Mouse (Mus musculus): ENCODE results near the gene Hmgcs2. TPM values are rescaled to one million over a fixed set of nuclear protein-coding genes. Genes with fewer than 3 reads are reported as not detected.
A peak's percentile ranks its signal among the peaks of the same experiment; 100 is the strongest.

The Hmgcs2 gene
- polyA plus RNA-seq (2015; fragmentation: Nextera tagmentation; extraction: Ambion mirVana) = 149 and 177 TPM in 2 replicates

DNA sequence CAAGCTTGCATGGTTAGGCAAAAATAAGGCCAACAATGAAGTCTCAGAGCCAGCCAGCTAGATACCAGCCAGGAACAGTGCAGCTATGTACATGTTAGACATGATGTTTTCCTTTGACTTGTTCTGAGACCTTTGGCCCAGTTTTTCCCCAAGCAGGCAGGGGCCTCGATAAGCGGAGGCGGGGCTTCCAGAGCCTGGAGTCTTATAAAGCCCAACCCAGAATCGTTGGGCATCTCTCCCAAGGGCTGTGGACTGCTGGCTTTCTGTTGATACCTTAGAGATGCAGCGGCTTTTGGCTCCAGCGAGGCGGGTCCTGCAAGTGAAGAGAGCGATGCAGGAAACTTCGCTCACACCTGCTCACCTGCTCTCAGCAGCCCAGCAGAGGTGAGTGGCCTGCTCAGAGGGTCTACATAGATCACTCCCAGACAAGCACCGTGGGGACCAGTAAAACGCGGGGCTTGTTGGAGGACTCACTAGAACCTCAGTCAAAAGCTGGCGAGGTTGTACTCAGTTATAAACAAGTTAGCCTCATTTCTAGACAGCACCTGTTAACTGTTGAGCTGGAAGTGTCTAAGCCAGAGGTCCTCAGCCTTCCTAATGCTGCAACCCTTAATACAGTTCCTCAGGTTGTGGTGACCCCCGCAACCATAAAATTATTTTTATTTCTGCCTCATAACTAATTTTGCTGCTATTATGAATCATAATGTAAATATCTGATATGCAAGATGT is at the start of gene Hmgcs2:
Hmgcs2 (plus strand) TSS at position 232 of the 729 bp plus-strand sequence.
- Histone ChIP-seq H3K9ac (peak within 1 kb of the TSS; percentile 29), H3K36me3 (no peaks in the 10 kb centered on the region), H3K4me1 (replicated peaks) (peaks cover 6% of the 10 kb centered on the region), H3K4me2 (replicated peaks) (peak within 1 kb of the TSS; percentile 49), H3K27me3 (replicated peaks) (no peaks in the 10 kb centered on the region), H3K4me3 (replicated peaks) (peak within 1 kb of the TSS; percentile 35), H3K9me3 (no peaks in the 10 kb centered on the region), H3K27ac (peak within 1 kb of the TSS; percentile 78)
- 43% methylated on average over 14 of the region's 14 CpGs for WGBS
- ATAC-seq = peak; percentile 84

- Histone ChIP-seq H3K36me3 (no peaks in the 10 kb centered on the region), H3K9ac (no peak overlapping the region), H3K9me3 (no peaks in the 10 kb centered on the region), H3K27ac (no peak overlapping the region), H3K27me3 (replicated peaks) (no peaks in the 10 kb centered on the region), H3K4me1 (replicated peaks) (no peaks in the 10 kb centered on the region), H3K4me3 (replicated peaks) (no peak overlapping the region), H3K4me2 (replicated peaks) (no peak overlapping the region)
- no peak for ATAC-seq
Observed at GRCm38 (mm10) chr3:98233504-98233903, 46.7 kb upstream of the Hmgcs2 start.

- Histone ChIP-seq H3K36me3 (no peaks in the 10 kb centered on the region), H3K27me3 (replicated peaks) (no peaks in the 10 kb centered on the region), H3K9me3 (no peaks in the 10 kb centered on the region), H3K27ac (no peak overlapping the region), H3K4me1 (replicated peaks) (no peaks in the 10 kb centered on the region), H3K4me2 (replicated peaks) (no peak overlapping the region), H3K4me3 (replicated peaks) (no peak overlapping the region), H3K9ac (no peak overlapping the region)
- 68% methylated on average over 6 of the region's 6 CpGs for WGBS
- peak; percentile 61 for ATAC-seq
Observed at GRCm38 (mm10) chr3:98236266-98236665, 44.0 kb upstream of the Hmgcs2 start.

DNA sequence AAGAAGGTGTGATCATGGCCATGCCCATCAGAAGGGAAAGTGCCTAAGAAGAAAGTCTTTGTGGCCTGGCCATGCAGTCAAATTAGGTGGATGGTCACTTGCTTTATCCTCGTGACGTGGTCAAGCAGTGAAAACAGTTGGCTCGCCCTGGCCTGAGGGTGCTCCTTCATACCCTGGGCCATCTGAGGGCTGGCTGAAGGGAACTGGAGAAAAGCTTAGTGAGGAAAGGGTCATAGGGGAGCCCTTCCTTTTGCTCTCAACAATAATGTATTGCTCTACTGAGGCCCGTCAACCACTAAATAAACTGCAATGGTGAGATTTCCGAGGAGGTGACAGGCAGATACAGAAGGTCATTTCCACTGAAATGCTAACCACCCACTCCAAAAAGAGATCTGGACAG is 43.0 kb upstream of the Hmgcs2 start:
- WGBS = 62% methylated on average over 5 of the region's 5 CpGs
- no peaks in the 10 kb centered on the region for H3K9me3 ChIP-seq
- no peak overlapping the region for H3K4me2 ChIP-seq (replicated peaks)
- H3K27me3 ChIP-seq (replicated peaks) = no peaks in the 10 kb centered on the region
- no peak overlapping the region for H3K4me3 ChIP-seq (replicated peaks)
- no peaks in the 10 kb centered on the region for H3K4me1 ChIP-seq (replicated peaks)
- ATAC-seq = no peak
- H3K27ac ChIP-seq = no peak overlapping the region
- no peaks in the 10 kb centered on the region for H3K36me3 ChIP-seq
- no peak overlapping the region for H3K9ac ChIP-seq

DNA sequence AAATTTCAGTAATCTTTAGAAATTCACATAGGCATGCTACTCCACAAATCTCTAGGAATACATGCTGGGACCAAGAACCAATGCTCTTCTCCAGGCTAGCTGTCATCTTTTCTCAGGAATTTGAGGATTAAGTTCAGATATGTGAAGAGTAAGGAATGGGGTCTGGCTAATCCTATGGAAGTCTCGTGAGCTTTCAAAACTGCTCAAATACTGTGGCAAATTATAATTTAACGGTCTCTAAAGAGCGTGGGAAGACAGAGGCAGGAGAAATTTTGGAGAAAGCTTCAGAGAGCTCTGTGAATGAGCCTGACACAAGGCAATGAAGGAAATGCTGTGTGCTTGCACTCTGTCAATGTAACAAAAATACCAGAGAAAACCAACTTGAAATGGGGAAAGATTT is 42.1 kb upstream of the Hmgcs2 start:
- H3K27ac ChIP-seq = no peak overlapping the region
- WGBS = 84% methylated on average over 3 of the region's 3 CpGs
- H3K4me1 ChIP-seq (replicated peaks) = 0 out of 2 replicates have a peak, but pooled peaks cover 4% of the 10 kb centered on the region
- ATAC-seq = no peak
- no peak overlapping the region for H3K9ac ChIP-seq
- no peak overlapping the region for H3K4me2 ChIP-seq (replicated peaks)
- no peaks in the 10 kb centered on the region for H3K36me3 ChIP-seq
- no peaks in the 10 kb centered on the region for H3K9me3 ChIP-seq
- H3K4me3 ChIP-seq (replicated peaks) = no peak overlapping the region
- H3K27me3 ChIP-seq (replicated peaks) = no peaks in the 10 kb centered on the region

DNA sequence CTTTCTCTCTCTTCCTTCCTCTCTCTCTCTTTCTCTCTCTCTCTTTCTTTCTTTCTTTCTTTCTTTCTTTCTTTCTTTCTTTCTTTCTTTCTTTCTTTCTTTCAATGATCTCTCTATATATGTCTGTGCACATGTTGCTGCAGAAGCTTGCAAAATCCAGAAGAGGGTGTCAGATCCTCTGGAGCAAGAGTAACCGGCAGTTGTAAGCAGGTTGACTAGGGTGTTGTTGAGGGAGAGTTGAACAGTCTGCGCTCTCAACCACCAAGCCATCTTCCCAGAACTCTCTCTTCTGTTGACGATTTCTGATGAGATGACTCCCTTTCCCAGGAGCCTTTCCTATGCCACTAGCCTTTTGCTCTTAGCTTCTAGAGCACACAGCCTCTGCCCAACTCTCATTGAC is 38.2 kb upstream of the Hmgcs2 start:
- no peaks in the 10 kb centered on the region for H3K36me3 ChIP-seq
- H3K4me2 ChIP-seq (replicated peaks) = no peak overlapping the region
- peak overlapping the region; percentile 33; the same call in 1 of the 2 replicates for H3K27ac ChIP-seq
- H3K9ac ChIP-seq = no peak overlapping the region
- no peaks in the 10 kb centered on the region for H3K9me3 ChIP-seq
- H3K27me3 ChIP-seq (replicated peaks) = no peaks in the 10 kb centered on the region
- ATAC-seq = no peak
- WGBS = 63% methylated on average over 3 of the region's 3 CpGs
- H3K4me1 ChIP-seq (replicated peaks) = 0 out of 2 replicates have a peak, but pooled peaks cover 9% of the 10 kb centered on the region
- H3K4me3 ChIP-seq (replicated peaks) = no peak overlapping the region

- Histone ChIP-seq H3K27me3 (replicated peaks) (no peaks in the 10 kb centered on the region), H3K27ac (peak overlapping the region; percentile 33; the same call in 1 of the 2 replicates), H3K9ac (no peak overlapping the region), H3K4me2 (replicated peaks) (no peak overlapping the region), H3K4me3 (replicated peaks) (no peak overlapping the region), H3K4me1 (replicated peaks) (0 out of 2 replicates have a peak, but pooled peaks cover 9% of the 10 kb centered on the region), H3K36me3 (no peaks in the 10 kb centered on the region), H3K9me3 (no peaks in the 10 kb centered on the region)
- WGBS = 42% methylated on average over 8 of the region's 8 CpGs
- ATAC-seq = peak; percentile 71
Observed at GRCm38 (mm10) chr3:98242458-98243037, 37.7 kb upstream of the Hmgcs2 start.

DNA sequence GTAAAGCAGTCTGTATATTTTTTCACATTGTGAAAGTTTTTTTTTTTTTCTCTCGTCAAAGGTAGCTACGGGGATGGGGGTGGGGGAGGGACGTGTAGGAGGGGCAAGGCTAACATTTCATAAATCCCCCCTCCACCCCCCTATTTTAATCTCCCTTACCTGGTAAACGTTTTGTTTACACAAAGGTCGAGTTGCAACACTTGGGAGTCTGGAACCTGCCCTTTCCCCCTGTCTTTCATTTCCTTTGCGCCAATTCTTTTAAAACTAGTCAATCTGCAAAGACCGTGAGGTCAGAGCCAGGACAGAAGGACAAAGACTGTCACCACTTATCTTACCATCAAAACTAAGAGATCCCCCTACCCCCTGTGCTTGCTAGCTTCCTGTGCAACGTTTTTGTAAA is 34.3 kb upstream of the Hmgcs2 start:
- no peaks in the 10 kb centered on the region for H3K9me3 ChIP-seq
- H3K27me3 ChIP-seq (replicated peaks) = no peaks in the 10 kb centered on the region
- 19% methylated on average over 8 of the region's 8 CpGs for WGBS
- H3K36me3 ChIP-seq = no peaks in the 10 kb centered on the region
- H3K4me2 ChIP-seq (replicated peaks) = peak overlapping the region; percentile 34
- H3K9ac ChIP-seq = no peak overlapping the region
- H3K4me3 ChIP-seq (replicated peaks) = no peak overlapping the region
- H3K4me1 ChIP-seq (replicated peaks) = 0 out of 2 replicates have a peak, but pooled peaks cover 9% of the 10 kb centered on the region
- ATAC-seq = 0 out of 2 replicates have a peak, but pooled peaks have one; percentile 14
- peak overlapping the region; percentile 74 for H3K27ac ChIP-seq

DNA sequence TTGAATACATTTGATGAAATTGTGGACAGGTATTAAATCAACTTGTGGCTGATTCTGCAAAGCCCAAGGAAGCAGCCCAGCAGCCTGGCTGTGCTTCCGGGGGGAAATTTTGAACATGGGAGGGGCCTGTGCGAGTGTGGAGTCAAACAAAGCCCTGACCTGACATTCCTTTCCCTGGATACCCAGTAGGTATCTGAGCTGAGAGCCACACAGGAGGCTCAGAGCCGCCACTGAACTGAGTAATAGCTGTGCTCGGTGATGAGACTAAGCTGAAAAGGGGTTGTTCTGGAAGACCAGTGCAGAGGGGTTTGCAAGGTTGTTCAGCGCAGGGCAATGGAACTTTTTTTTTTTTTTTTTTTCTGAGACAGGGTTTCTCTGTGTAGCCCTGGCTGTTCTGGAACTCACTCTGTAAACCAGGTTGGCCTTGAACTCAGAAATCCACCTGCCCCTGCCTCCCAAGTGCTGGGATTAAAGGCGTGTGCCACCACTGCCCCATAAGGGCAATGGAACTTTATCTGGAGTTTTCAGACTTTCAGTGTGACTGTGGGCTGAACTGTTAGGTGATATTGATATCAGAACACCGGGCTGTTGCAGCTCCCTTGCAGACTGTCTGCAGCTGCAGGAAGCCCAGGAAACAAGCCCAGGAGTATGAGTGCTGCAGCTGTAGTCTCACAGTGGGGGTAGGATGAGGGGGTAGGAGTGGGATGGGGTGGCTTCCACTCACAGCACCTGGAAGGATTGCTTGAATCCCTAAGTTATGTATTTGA is 33.1 kb upstream of the Hmgcs2 start:
- no peaks in the 10 kb centered on the region for H3K36me3 ChIP-seq

GRCm38 (mm10) chr3:98249378-98249777 is 30.9 kb upstream of the Hmgcs2 start:
- H3K4me3 ChIP-seq (replicated peaks) = no peak overlapping the region
- no peaks in the 10 kb centered on the region for H3K27me3 ChIP-seq (replicated peaks)
- no peak overlapping the region for H3K4me2 ChIP-seq (replicated peaks)
- no peak overlapping the region for H3K27ac ChIP-seq
- no peaks in the 10 kb centered on the region for H3K36me3 ChIP-seq
- no peak overlapping the region for H3K9ac ChIP-seq
- 0 out of 2 replicates have a peak, but pooled peaks cover 6% of the 10 kb centered on the region for H3K4me1 ChIP-seq (replicated peaks)
- WGBS = 68% methylated on average over 2 of the region's 2 CpGs
- ATAC-seq = peak; percentile 70
- no peaks in the 10 kb centered on the region; the same call in 1 of the 2 replicates for H3K9me3 ChIP-seq

More for the DNA sequence above, 33.1 kb upstream of the Hmgcs2 start:
- H3K9ac ChIP-seq = no peak overlapping the region
- 0 out of 2 replicates have a peak, but pooled peaks cover 9% of the 10 kb centered on the region for H3K4me1 ChIP-seq (replicated peaks)
- no peak for ATAC-seq
- no peaks in the 10 kb centered on the region for H3K27me3 ChIP-seq (replicated peaks)
- H3K27ac ChIP-seq = no peak overlapping the region
- H3K9me3 ChIP-seq = no peaks in the 10 kb centered on the region
- no peak overlapping the region for H3K4me2 ChIP-seq (replicated peaks)
- H3K4me3 ChIP-seq (replicated peaks) = no peak overlapping the region
- WGBS = 43% methylated on average over 7 of the region's 7 CpGs

- no peak overlapping the region for H3K27ac ChIP-seq
- no peak overlapping the region for H3K4me2 ChIP-seq (replicated peaks)
- H3K4me3 ChIP-seq (replicated peaks) = no peak overlapping the region
- 0 out of 2 replicates have a peak, but pooled peaks cover 6% of the 10 kb centered on the region for H3K4me1 ChIP-seq (replicated peaks)
- H3K9ac ChIP-seq = no peak overlapping the region
- no peaks in the 10 kb centered on the region for H3K36me3 ChIP-seq
- no peak for ATAC-seq
- H3K9me3 ChIP-seq = no peaks in the 10 kb centered on the region; the same call in 1 of the 2 replicates
- WGBS = 76% methylated on average over 11 of the region's 11 CpGs
- H3K27me3 ChIP-seq (replicated peaks) = no peaks in the 10 kb centered on the region
Observed at GRCm38 (mm10) chr3:98249833-98250448, 30.3 kb upstream of the Hmgcs2 start.

- no peak overlapping the region for H3K9ac ChIP-seq
- no peaks in the 10 kb centered on the region for H3K27me3 ChIP-seq (replicated peaks)
- H3K36me3 ChIP-seq = no peaks in the 10 kb centered on the region
- no peak overlapping the region for H3K4me2 ChIP-seq (replicated peaks)
- 74% methylated on average over 2 of the region's 3 CpGs for WGBS
- no peaks in the 10 kb centered on the region for H3K4me1 ChIP-seq (replicated peaks)
- peak; percentile 35 for ATAC-seq
- peak overlapping the region; percentile 40; the same call in 1 of the 2 replicates for H3K27ac ChIP-seq
- no peaks in the 10 kb centered on the region; the same call in 1 of the 2 replicates for H3K9me3 ChIP-seq
- no peak overlapping the region for H3K4me3 ChIP-seq (replicated peaks)
Observed at GRCm38 (mm10) chr3:98254059-98254458, 26.2 kb upstream of the Hmgcs2 start.

All from intestine, embryonic 15.5 days (tissue).